ENCODE assay signal across 19 mouse cellular contexts in the genomic region with DNA sequence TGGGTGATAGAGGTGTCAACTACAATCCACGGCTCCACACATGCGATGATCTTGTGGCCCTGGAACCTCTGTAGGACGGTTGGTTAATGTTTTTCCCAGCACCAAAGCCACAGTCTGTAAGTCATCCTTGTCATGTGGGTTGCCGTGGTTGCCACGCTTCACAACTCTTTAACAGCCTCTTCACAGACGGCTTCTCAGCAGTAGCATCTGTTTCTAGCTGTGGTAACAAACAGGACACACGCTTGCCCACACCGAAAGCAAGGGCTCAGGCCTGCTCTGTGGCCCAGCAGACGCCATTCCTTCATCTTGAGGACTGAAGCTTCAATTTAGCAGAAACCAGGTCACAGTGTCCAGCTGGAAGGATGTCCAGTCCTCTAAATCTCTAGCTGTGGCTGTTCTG.
DNase-seq lines count a peak whose midpoint lies in the region; ATAC-seq lines count a peak whose summit lies in the region.
"Had no signal": no experiment of that assay in that cellular context is flagged by ENCODE, and none has a peak within 500 bp of the region (broad histone marks: within the 10 kb centered on the region; RNA-seq: fewer than 3 reads in every experiment).

No protein-coding gene starts in this region.

- WGBS in forebrain, embryonic 14.5 days, result 90% methylated on average over 9 of the region's 9 CpGs

- H3K27ac ChIP-seq in forebrain, embryonic 14.5 days (ENCODE audit: low read depth, low read length), result no peak overlapping the region
- H3K27ac ChIP-seq: heart, embryonic 10.5 days; hindbrain, embryonic 13.5 days; layer of hippocampus, adult 2 months; neural tube, embryonic 15.5 days had no signal

- H3K9me3 ChIP-seq in forebrain, embryonic 14.5 days (replicated peaks; ENCODE audit: control insufficient read depth, low read length), result no peaks in the 10 kb centered on the region
- H3K9me3 ChIP-seq: heart, embryonic 10.5 days; hindbrain, embryonic 13.5 days; neural tube, embryonic 15.5 days had no signal

- no peak overlapping the region for H3K9ac ChIP-seq in forebrain, embryonic 14.5 days (ENCODE audit: low read length)
- H3K9ac ChIP-seq: hindbrain, embryonic 13.5 days; neural tube, embryonic 15.5 days had no signal

- no peaks in the 10 kb centered on the region for H3K36me3 ChIP-seq in forebrain, embryonic 14.5 days (ENCODE audit: control insufficient read depth, insufficient read depth, low read length)
- H3K36me3 ChIP-seq: heart, embryonic 10.5 days; hindbrain, embryonic 13.5 days; neural tube, embryonic 15.5 days had no signal

- no peaks in the 10 kb centered on the region for H3K4me1 ChIP-seq in forebrain, embryonic 14.5 days (ENCODE audit: control insufficient read depth, insufficient read depth, low read length)
- H3K4me1 ChIP-seq: heart, embryonic 10.5 days; hindbrain, embryonic 13.5 days; neural tube, embryonic 15.5 days had no signal

- H3K4me3 ChIP-seq in forebrain, embryonic 14.5 days (ENCODE audit: low read depth, low read length), result no peak overlapping the region
- H3K4me3 ChIP-seq: heart, embryonic 10.5 days; hindbrain, embryonic 13.5 days; layer of hippocampus, adult 2 months; myocyte; neural tube, embryonic 15.5 days had no signal

- ATAC-seq in monocyte, adult 5-6 weeks (replicated peaks; ENCODE audit: insufficient number of reproducible peaks, low FRiP score, low TSS enrichment, poor library complexity, severe bottlenecking), result 0 out of 2 replicates have a peak, but pooled peaks have one; percentile 35
- no peak for ATAC-seq in forebrain, embryonic 14.5 days
- ATAC-seq: CD4-positive, CD25-positive, alpha-beta regulatory T cell, adult 4 months; intestine, postnatal 0 days had no signal

- peak; percentile 3 to 6 for DNase-seq in kidney, adult 8-10 months
- no peak for DNase-seq in kidney, adult 18-20 months
- peak; percentile 7 for DNase-seq in right cerebral cortex, adult 18-20 months
- no peak for DNase-seq in right cerebral cortex, adult 2 months (ENCODE audit: low spot score in 2 of 2)
- no peak for DNase-seq in forebrain, embryonic 14.5 days (ENCODE audit: low spot score)
- DNase-seq in retina, postnatal 1 day, result no peak
- DNase-seq: adrenal gland, adult 2 months; cerebellum, adult 11-12 months; gastrocnemius, postnatal 25 days; heart, postnatal 10 days; thymus, postnatal 4 days had no signal

- H3K27me3 ChIP-seq in forebrain, embryonic 14.5 days (replicated peaks; ENCODE audit: control insufficient read depth, insufficient read depth, low read length), result no peaks in the 10 kb centered on the region
- H3K27me3 ChIP-seq: hindbrain, embryonic 13.5 days; neural tube, embryonic 15.5 days had no signal

- no peak overlapping the region for H3K4me2 ChIP-seq in forebrain, embryonic 14.5 days (ENCODE audit: low read length)
- H3K4me2 ChIP-seq: hindbrain, embryonic 13.5 days; neural tube, embryonic 15.5 days had no signal

Comparison
In these comparisons a context has a peak if more than half of its experiments do, and no peak if none do; other contexts are left out.
1. DNase-seq: peak in kidney, adult 8-10 months (2 of 2) and right cerebral cortex, adult 18-20 months (single experiment); none in kidney, adult 18-20 months (single experiment), right cerebral cortex, adult 2 months (0 of 2), forebrain, embryonic 14.5 days (single experiment) and retina, postnatal 1 day (single experiment).